Mouse (Mus musculus) limb, embryonic 13.5 days (tissue): ENCODE data around the gene Gcm1. TPM values are rescaled to one million over a fixed set of nuclear protein-coding genes. Genes with fewer than 3 reads are reported as not detected.
A peak's percentile ranks its signal among the peaks of the same experiment; 100 is the strongest.
"Not testable (repeated sequence)": the region's sequence is repeated elsewhere in the genome, so short reads cannot be mapped to it uniquely, and the experiment has no call there.

ENCODE experiments used
- ATAC-seq: fragments of 200-750 bp; cut with Nextera tagmentation; 2 replicates; pipeline ENCODE4 v1.8.0; 2017; ENCODE audit warnings: low read depth, moderate number of reproducible peaks, moderate TSS enrichment; ENCODE audit not compliant: low FRiP score
- H3K27ac ChIP-seq: fragments of 300-500 bp; sonication (generic); 2 replicates; pipeline ENCODE4 v1.5.1; 2015; ENCODE audit warnings: inconsistent platforms, mild to moderate bottlenecking, moderate library complexity
- H3K27me3 ChIP-seq: fragments of 300-500 bp; sonication (generic); 2 replicates; pipeline ENCODE4 v1.6.1; 2015; ENCODE audit warnings: mild to moderate bottlenecking, inconsistent platforms
- H3K36me3 ChIP-seq: fragments of 300-500 bp; sonication (generic); 2 replicates; pipeline ENCODE4 v1.6.1; 2015; ENCODE audit warnings: inconsistent platforms, mild to moderate bottlenecking, moderate library complexity
- H3K4me1 ChIP-seq: fragments of 300-500 bp; sonication (generic); 2 replicates; pipeline ENCODE4 v1.6.1; 2015; ENCODE audit warnings: inconsistent platforms
- H3K4me2 ChIP-seq: fragments of 300-500 bp; sonication (generic); replicated peaks from 2 replicates; pipeline ENCODE4 v1.6.1; 2015; ENCODE audit warnings: inconsistent platforms, mild to moderate bottlenecking, moderate library complexity
- H3K4me3 ChIP-seq: fragments of 300-500 bp; sonication (generic); 2 replicates; pipeline ENCODE4 v1.5.1; 2015; ENCODE audit warnings: moderate library complexity, mild to moderate bottlenecking, inconsistent platforms
- H3K9ac ChIP-seq: fragments of 300-500 bp; sonication (generic); 2 replicates; pipeline ENCODE4 v1.6.1; 2015; ENCODE audit warnings: mild to moderate bottlenecking, inconsistent platforms
- H3K9me3 ChIP-seq: fragments of 300-500 bp; sonication (generic); 2 replicates; pipeline ENCODE4 v1.6.1; 2016; ENCODE audit warnings: inconsistent platforms
- WGBS: fragments of 180-500 bp; shearing (Covaris S2); methylation state at CpG from one replicate; pipeline ENCODE4 v1.1.7; 2015; 5-methylcytosine and 5-hydroxymethylcytosine counted together
- polyA plus RNA-seq: library from polyadenylated mRNA; unstranded; fragments of >200 nt; fragmentation: Nextera tagmentation; extraction: Ambion mirVana; gene quantifications from 2 replicates; pipeline ENCODE4 v1.2.1, GENCODE M21; 2015

Gene Gcm1
- polyA plus RNA-seq, 1 experiment from 2014 or later, result not detected

DNA sequence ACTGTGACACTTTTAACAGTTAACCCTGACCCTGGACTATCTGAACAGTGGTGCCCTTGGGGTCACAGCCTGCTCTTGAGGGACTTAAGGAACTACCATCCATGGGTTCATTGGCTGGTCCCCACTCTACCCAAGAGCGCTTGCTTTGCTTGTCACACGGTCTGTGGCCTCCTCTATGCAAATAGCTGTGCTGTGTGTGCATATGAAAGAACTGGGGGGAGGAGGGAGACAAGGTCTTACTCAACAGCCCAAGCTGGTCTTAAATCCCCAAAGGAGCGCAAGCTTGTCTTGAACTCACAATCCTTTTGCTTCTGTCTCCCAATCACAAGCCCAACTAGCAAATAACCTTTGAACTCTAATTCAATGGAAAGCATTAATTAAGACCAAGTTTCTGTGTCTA is 2.6 kb downstream of the Gcm1 start:
- Histone ChIP-seq H3K4me3 (no peak overlapping the region), H3K36me3 (no peaks in the 10 kb centered on the region), H3K9ac (no peak overlapping the region), H3K4me2 (no peak overlapping the region), H3K27ac (no peak overlapping the region), H3K4me1 (0 out of 2 replicates have a peak, but pooled peaks cover 6% of the 10 kb centered on the region), H3K27me3 (no peaks in the 10 kb centered on the region), H3K9me3 (no peaks in the 10 kb centered on the region)
- WGBS, result 85% methylated on average over 3 of the region's 3 CpGs
- ATAC-seq, result no peak

DNA sequence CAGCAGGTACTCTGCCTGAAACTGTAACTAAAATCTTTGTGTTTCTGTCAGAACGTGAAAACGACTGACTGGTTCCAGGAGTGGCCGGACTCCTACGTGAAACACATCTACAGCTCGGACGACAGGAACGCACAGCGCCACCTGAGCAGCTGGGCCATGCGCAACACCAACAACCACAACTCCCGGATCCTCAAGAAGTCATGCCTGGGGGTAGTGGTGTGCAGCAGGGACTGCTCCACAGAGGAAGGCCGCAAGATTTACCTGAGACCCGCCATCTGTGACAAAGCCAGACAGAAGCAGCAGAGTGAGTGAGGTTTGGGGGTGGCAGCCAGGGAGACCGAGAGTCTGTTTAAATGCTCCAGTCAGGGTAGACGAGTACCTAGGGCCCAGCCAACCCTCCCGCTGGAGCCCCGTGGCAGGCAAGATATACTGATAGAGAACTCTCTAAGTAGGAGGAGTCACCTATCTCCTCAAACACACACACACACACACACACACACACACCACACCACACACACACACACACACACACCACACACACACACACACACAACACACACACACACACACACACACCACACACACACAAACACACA is 7.9 kb downstream of the Gcm1 start:
- Histone ChIP-seq H3K9ac (no peak overlapping the region), H3K27me3 (no peaks in the 10 kb centered on the region), H3K4me1 (peaks cover 19% of the 10 kb centered on the region), H3K4me2 (no peak overlapping the region), H3K27ac (no peak overlapping the region), H3K9me3 (no peaks in the 10 kb centered on the region), H3K4me3 (no peak overlapping the region), H3K36me3 (no peaks in the 10 kb centered on the region)
- 79% methylated on average over 16 of the region's 16 CpGs for WGBS
- no peak for ATAC-seq

DNA sequence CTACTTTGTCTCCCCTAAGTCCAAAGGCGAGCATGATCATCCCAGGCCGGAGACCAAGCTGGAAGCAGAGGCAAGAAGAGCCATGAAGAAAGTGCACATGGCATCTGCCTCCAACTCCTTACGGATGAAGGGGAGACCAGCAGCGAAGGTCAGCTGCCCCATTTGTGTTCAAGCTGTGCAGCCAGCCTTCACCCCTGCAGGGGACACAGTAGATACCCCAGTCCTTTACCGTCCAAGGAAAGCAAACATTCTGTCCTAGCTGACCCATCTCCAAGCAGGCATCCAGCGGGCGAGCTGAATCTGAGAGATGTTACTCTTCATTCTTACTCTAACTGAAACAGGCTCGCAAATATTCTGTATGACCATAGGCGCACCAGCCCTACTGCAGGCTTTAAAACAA is 10.7 kb downstream of the Gcm1 start:
- ATAC-seq, result no peak
- no peaks in the 10 kb centered on the region for H3K9me3 ChIP-seq
- no peak overlapping the region for H3K4me2 ChIP-seq
- no peak overlapping the region for H3K27ac ChIP-seq
- WGBS, result 84% methylated on average over 9 of the region's 9 CpGs
- no peaks in the 10 kb centered on the region for H3K36me3 ChIP-seq
- no peak overlapping the region for H3K9ac ChIP-seq
- H3K4me3 ChIP-seq, result no peak overlapping the region
- peaks cover 21% of the 10 kb centered on the region for H3K4me1 ChIP-seq
- no peaks in the 10 kb centered on the region for H3K27me3 ChIP-seq

DNA sequence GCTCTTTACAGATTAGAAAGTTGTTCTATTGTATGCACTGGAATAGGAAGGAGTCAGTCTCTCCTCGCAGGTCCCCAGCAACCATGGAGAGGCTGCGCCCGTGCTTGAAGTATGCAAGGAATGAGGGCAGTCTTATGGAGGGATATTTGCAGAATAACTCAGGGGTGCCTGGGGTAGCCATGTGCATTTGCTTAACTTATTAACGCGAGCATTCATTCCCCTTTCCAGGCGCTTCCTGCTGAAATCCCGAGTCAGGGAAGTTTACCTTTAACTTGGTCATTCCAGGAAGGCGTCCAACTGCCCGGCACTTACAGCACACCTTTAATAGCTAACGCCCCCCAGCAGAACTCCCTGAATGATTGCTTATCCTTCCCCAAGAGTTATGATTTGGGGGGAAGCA is 12.4 kb downstream of the Gcm1 start:
- Histone ChIP-seq H3K27me3 (no peaks in the 10 kb centered on the region), H3K9ac (no peak overlapping the region), H3K9me3 (no peaks in the 10 kb centered on the region), H3K27ac (peak overlapping the region; percentile 44; the same call in 1 of the 2 replicates), H3K4me1 (peaks cover 15% of the 10 kb centered on the region), H3K4me2 (peak overlapping the region; percentile 31), H3K4me3 (no peak overlapping the region), H3K36me3 (no peaks in the 10 kb centered on the region)
- ATAC-seq, result peak; percentile 73
- WGBS, result 33% methylated on average over 10 of the region's 10 CpGs

DNA sequence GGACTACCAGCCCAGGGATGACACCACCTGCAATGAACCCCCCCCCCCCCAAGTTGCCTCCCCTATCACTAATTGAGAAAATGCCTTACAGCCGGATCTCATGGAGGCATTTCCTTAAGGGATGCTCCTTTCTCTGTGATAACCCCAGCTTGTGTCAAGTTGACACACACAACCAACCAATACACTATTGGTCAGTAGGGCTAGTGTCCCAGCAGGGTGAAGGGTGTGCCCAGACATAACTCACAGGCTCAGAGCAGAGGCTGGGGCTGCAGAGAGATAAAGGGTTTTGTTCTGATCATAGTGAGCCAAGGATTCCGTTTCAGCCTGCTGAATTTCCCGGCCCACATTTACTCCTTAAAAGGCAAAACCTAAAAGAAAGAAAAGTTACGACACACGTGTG is 18.8 kb downstream of the Gcm1 start:
- Histone ChIP-seq H3K9ac (no peak overlapping the region), H3K4me2 (no peak overlapping the region), H3K4me3 (no peak overlapping the region), H3K36me3 (no peaks in the 10 kb centered on the region), H3K4me1 (peaks cover 7% of the 10 kb centered on the region; the same call in 1 of the 2 replicates), H3K27ac (no peak overlapping the region), H3K9me3 (no peaks in the 10 kb centered on the region), H3K27me3 (no peaks in the 10 kb centered on the region)
- ATAC-seq, result no peak
- 44% methylated on average over 5 of the region's 5 CpGs for WGBS

DNA sequence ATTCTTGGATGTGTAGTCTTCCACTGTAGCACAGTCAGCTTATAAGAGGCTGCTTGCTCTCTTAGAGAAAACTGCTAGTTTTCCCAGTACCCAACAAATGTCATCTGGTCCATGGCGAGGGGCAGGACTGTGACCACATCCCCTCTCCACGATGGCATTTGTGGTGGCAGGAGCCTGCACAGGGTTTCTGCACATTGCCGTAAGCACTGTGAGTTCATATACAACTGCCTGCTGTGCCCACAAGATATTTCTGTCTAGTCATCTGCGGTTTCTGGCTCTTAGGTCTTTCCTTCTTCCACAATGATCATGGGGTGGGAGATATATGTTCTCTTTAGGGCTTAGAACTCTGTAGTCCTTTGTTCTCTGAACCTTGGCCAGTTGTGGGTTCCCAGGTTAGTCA is 19.9 kb downstream of the Gcm1 start:
- H3K4me2 ChIP-seq, result no peak overlapping the region
- H3K4me3 ChIP-seq, result no peak overlapping the region

DNA sequence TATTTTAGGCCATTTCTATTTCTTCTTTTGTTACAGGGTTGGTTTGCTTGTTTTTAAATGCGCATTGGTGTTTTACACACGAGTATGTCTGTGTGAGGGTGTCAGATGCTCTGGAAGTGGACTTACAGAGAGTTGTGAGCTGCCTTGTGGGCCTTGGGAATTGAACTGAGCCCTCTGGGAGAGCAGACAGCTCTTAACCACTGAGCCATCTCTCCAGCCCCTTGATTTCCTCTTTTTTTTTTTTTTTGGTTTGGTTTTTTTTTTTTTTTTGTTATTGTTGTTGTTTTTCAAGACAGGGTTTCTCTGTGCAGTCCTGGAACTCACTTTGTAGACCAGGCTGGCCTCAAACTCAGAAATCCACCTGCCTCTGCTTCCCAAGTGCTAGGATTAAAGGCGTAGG is 21.6 kb downstream of the Gcm1 start:
- not testable (repeated sequence) for H3K27me3 ChIP-seq, H3K36me3 ChIP-seq, H3K27ac ChIP-seq, H3K9me3 ChIP-seq, H3K9ac ChIP-seq, H3K4me1 ChIP-seq, H3K4me3 ChIP-seq, ATAC-seq, H3K4me2 ChIP-seq
- 90% methylated on average over 3 of the region's 3 CpGs for WGBS

More for the DNA sequence above, 19.9 kb downstream of the Gcm1 start:
- 84% methylated on average over 4 of the region's 4 CpGs for WGBS
- no peaks in the 10 kb centered on the region for H3K36me3 ChIP-seq
- H3K9me3 ChIP-seq, result no peaks in the 10 kb centered on the region
- ATAC-seq, result no peak
- peaks cover 7% of the 10 kb centered on the region; the same call in 1 of the 2 replicates for H3K4me1 ChIP-seq
- H3K9ac ChIP-seq, result no peak overlapping the region
- no peaks in the 10 kb centered on the region for H3K27me3 ChIP-seq
- H3K27ac ChIP-seq, result no peak overlapping the region

DNA sequence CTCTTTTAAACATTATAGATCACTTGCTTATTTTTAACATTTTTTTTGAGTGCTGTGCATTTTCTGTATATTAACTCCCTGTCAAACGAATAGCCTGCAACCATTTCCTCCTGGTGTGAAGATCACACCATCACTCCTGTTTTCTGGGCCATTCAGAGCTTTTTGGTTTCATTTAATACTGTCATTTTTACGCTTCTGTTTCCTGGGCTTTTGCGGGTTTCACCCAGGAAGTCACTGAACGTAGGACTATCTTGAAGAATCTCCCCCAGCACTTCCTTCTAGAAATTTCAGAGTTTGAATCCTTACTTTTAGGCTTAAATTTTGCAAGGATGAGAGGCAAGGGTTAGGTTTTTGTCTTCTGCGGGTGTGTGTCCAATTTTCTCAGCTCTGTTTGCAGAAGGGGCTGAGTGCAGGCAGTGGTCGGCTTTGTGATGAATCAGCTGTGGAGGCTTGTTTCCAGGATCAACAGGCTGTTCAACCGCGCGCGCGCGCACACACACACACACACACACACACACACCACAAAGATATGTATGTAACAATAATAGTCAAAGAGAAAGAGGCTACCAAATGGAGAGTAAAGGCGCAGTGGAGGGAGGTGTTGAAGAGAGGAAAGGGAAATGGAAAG is 22.1 kb downstream of the Gcm1 start:
- H3K27ac ChIP-seq, result no peak overlapping the region
- no peaks in the 10 kb centered on the region for H3K27me3 ChIP-seq
- H3K9me3 ChIP-seq, result no peaks in the 10 kb centered on the region
- WGBS, result 92% methylated on average over 13 of the region's 13 CpGs
- no peak overlapping the region for H3K4me2 ChIP-seq
- no peaks in the 10 kb centered on the region for H3K36me3 ChIP-seq
- H3K4me1 ChIP-seq, result peaks cover 7% of the 10 kb centered on the region; the same call in 1 of the 2 replicates
- no peak for ATAC-seq
- H3K9ac ChIP-seq, result no peak overlapping the region
- H3K4me3 ChIP-seq, result no peak overlapping the region

DNA sequence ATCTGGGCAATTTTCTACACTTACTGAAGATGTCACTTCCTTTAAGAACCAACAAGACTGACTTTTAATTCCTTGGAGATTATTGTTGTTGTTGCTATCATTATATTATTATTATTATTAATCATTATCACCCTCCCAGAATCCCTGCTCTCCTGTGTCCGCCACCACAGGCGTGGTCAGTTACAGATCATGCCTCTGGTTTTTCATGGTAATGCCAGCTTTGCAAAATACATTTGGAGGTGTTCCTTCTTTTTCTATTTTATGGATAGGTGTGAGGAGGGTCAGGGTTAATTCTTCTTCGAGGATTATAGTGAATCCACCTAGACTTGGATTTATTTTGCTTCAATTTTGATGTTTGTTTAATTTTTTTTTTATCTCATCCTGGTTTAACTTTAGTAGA is 23.5 kb downstream of the Gcm1 start:
- Histone ChIP-seq H3K36me3 (peaks cover 4% of the 10 kb centered on the region; the same call in 1 of the 2 replicates), H3K4me3 (no peak overlapping the region), H3K4me2 (no peak overlapping the region), H3K4me1 (peaks cover 7% of the 10 kb centered on the region; the same call in 1 of the 2 replicates), H3K9ac (no peak overlapping the region), H3K27me3 (no peaks in the 10 kb centered on the region), H3K9me3 (no peaks in the 10 kb centered on the region), H3K27ac (no peak overlapping the region)
- ATAC-seq, result no peak
- WGBS, result 90% methylated on average over 3 of the region's 3 CpGs

DNA sequence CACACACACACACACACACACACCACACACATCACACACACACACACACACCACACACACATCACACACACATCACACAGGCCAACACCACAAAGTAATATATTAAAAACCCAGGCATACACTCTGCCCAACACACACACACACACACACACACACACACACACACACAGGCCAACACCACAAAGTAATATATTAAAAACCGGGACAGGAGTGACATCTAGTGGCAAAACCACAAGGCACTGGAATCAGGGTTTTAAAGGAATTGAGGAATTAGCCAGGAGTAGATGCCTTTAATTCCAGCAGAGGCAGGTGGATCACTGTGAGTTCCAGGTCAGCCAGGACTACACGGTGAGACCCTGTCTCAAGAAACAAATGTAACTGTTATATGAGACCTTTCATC is 26.5 kb downstream of the Gcm1 start:
- no peak overlapping the region for H3K4me2 ChIP-seq
- no peak for ATAC-seq
- H3K4me1 ChIP-seq, result no peaks in the 10 kb centered on the region
- H3K4me3 ChIP-seq, result no peak overlapping the region
- H3K9ac ChIP-seq, result no peak overlapping the region
- no peaks in the 10 kb centered on the region for H3K9me3 ChIP-seq
- WGBS, result 23% methylated on average over 2 of the region's 2 CpGs
- peaks cover 23% of the 10 kb centered on the region for H3K36me3 ChIP-seq
- H3K27ac ChIP-seq, result no peak overlapping the region
- H3K27me3 ChIP-seq, result no peaks in the 10 kb centered on the region

DNA sequence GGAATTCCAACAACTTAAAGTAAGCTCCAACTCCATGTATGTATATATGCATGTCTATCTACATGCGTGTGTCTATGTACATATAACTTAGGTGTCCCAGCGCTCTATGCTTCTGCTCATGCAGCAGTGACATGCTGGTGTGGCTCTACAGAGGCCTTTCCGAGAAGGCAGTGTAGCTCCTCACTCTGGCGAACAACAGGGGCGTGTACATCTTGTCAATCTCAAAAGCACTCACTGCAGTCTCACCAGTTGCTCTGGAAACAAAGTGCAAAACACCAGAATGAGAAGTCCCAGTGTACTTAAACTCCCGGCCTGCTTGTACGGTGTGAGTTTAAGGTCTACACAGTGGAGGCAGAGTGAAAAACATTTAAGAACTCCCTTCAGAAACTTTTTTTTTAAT is 30.1 kb downstream of the Gcm1 start:
- no peak overlapping the region for H3K4me3 ChIP-seq
- H3K9me3 ChIP-seq, result no peaks in the 10 kb centered on the region
- 88% methylated on average over 7 of the region's 7 CpGs for WGBS
- no peak for ATAC-seq
- H3K4me1 ChIP-seq, result no peaks in the 10 kb centered on the region
- H3K27me3 ChIP-seq, result no peaks in the 10 kb centered on the region
- H3K4me2 ChIP-seq, result no peak overlapping the region
- no peak overlapping the region for H3K9ac ChIP-seq
- H3K27ac ChIP-seq, result no peak overlapping the region
- H3K36me3 ChIP-seq, result peaks cover 59% of the 10 kb centered on the region

DNA sequence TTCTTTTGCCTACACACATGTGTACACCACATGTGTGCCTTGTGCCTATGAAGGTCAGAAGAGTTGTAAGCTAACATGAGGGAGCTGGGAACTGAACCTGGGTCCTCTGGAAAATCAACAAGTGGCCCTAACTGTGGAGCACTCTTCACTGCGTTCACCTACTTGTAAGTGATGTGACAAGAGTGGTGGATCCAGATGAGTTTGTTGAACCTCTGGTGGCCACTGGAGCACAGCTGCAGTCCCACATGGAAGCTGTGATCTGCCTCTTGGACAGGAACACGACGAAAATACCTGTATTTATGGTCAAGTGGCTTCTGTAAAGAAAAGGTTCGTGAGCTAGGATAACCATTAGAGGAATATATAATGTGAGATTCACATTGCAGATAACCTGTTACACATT is 32.6 kb downstream of the Gcm1 start:
- ATAC-seq, result no peak
- 92% methylated on average over 4 of the region's 4 CpGs for WGBS
- H3K27ac ChIP-seq, result no peak overlapping the region
- no peak overlapping the region for H3K4me3 ChIP-seq
- no peak overlapping the region for H3K4me2 ChIP-seq
- no peaks in the 10 kb centered on the region for H3K27me3 ChIP-seq
- no peak overlapping the region for H3K9ac ChIP-seq
- peaks cover 82% of the 10 kb centered on the region for H3K36me3 ChIP-seq
- no peaks in the 10 kb centered on the region for H3K4me1 ChIP-seq
- no peaks in the 10 kb centered on the region for H3K9me3 ChIP-seq
